In the genomic region with DNA sequence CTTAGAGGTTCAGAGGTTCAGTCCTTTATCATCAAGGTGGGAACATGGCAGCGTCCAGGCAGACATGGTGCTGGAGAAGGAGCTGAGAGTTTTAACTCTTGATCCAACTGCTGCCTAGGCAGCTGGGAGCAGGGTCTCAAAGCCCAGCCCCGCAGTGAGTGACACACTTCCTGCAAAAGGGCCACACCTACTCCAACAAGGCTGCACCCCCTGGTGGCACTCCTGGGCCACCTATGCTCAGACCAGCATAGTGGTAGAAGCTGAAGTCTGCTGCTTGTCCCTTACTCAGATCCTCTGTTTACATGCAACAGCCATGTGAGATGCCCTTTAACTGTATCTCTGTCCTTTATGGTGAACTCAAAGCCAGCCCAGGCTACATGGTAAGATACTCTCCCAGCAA, we compare ENCODE assay signal across 15 mouse cellular contexts. TPM values are rescaled to one million over a fixed set of nuclear protein-coding genes. Genes with fewer than 3 reads are reported as not detected.
A peak's percentile ranks its signal among the peaks of the same experiment; 100 is the strongest.
DNase-seq lines count a peak whose midpoint lies in the region; ATAC-seq and TF ChIP-seq lines count a peak whose summit lies in the region.
"Had no signal": no experiment of that assay in that cellular context is flagged by ENCODE, and none has a peak within 500 bp of the region (broad histone marks: within the 10 kb centered on the region; RNA-seq: fewer than 3 reads in every experiment).

No protein-coding gene starts in this region.

- no peaks in the 10 kb centered on the region for H3K36me3 ChIP-seq in heart, postnatal 0 days (replicated peaks; ENCODE audit: control insufficient read depth, insufficient read depth, low read length)

- TF ChIP-seq CTCF in heart, postnatal 0 days (IDR thresholded peaks at IDR 0.05; ENCODE audit: low read depth), result peak; percentile 15; the same call in 1 of the 2 replicates

- no peak overlapping the region for H3K27ac ChIP-seq in heart, postnatal 0 days (ENCODE audit: low read depth)
- H3K27ac ChIP-seq: hindbrain, postnatal 0 days; macrophage had no signal

- H3K4me2 ChIP-seq in heart, postnatal 0 days (ENCODE audit: low read depth, low read length), result no peak overlapping the region

- H3K9ac ChIP-seq in heart, postnatal 0 days (replicated peaks; ENCODE audit: low read depth, low read length), result no peak overlapping the region

- WGBS in heart, postnatal 0 days, result 46% methylated on average over 2 of the region's 2 CpGs

- H3K4me3 ChIP-seq in heart, postnatal 0 days (ENCODE audit: low read depth, low read length), result no peak overlapping the region

- DNase-seq in heart, postnatal 0 days (ENCODE audit: low spot score), result no peak
- DNase-seq in heart, adult 8-10 months (ENCODE audit: low spot score), result no peak
- DNase-seq in A20 (ENCODE audit: low read depth, low spot score) (peak; percentile 51), ZHBTc4 (ENCODE audit: low read depth, low spot score) (peak; percentile 72), adipocyte (ENCODE audit: low spot score) (no peak)
- DNase-seq in naive thymus-derived CD4-positive, alpha-beta T cell, adult 2 months (ENCODE audit: low read depth), result peak; percentile 16
- DNase-seq in adrenal gland, postnatal 4 days (ENCODE audit: low spot score in 2 of 2), result no peak
- no peak for DNase-seq in heart, postnatal 4 days
- DNase-seq: adrenal gland, adult 2 months; heart, adult 18-20 months; kidney, postnatal 4 days; right cerebral cortex, postnatal 14 days had no signal

- no peaks in the 10 kb centered on the region for H3K4me1 ChIP-seq in heart, postnatal 0 days (ENCODE audit: control insufficient read depth, insufficient read depth)

- ATAC-seq in heart, postnatal 0 days (ENCODE audit: insufficient read depth, low read depth), result no peak
- ATAC-seq: forebrain, embryonic 14.5 days; hindbrain, postnatal 0 days had no signal

- TF ChIP-seq EP300 in heart, postnatal 0 days (IDR thresholded peaks at IDR 0.05; ENCODE audit: low read depth), result no peak

- no peaks in the 10 kb centered on the region for H3K9me3 ChIP-seq in heart, postnatal 0 days (replicated peaks; ENCODE audit: control insufficient read depth, low read length)

- no peaks in the 10 kb centered on the region for H3K27me3 ChIP-seq in heart, postnatal 0 days (ENCODE audit: control insufficient read depth, insufficient read depth, low read length)

RNA-seq across cellular contexts. Expression of gene Btrc, which starts 47.5 kb away (rescaled TPM):
- total RNA-seq in heart, postnatal 0 days (2014; rRNA removed; ENCODE audit: low replicate concordance), result 21.1 and 28.5 TPM in 2 replicates
- polyA plus RNA-seq in heart, postnatal 0 days (2015; fragmentation: Nextera tagmentation; extraction: Ambion mirVana), result 21.9 and 24.9 TPM in 2 replicates
- total RNA-seq in heart, adult 8-10 months (2022), result 10 to 100 TPM; 21.8 to 23.3 (median 22.2) TPM
- total RNA-seq in adrenal gland, postnatal 4 days (2021), result 10 to 100 TPM; 42.4 to 46.6 TPM
- total RNA-seq in heart, postnatal 4 days (2021), result 10 to 100 TPM; 24.6 to 25.1 TPM

Comparison
In these comparisons a context has a peak if more than half of its experiments do, and no peak if none do; other contexts are left out.
1. DNase-seq: peak in A20 (single experiment), ZHBTc4 (single experiment) and naive thymus-derived CD4-positive, alpha-beta T cell, adult 2 months (single experiment); none in heart, postnatal 0 days (single experiment), heart, adult 8-10 months (single experiment), adrenal gland, postnatal 4 days (0 of 2), adipocyte (single experiment) and heart, postnatal 4 days (single experiment).